Mouse (Mus musculus) liver, postnatal 0 days (tissue): Measurements from ENCODE around the gene Vmn2r2. TPM values are rescaled to one million over a fixed set of nuclear protein-coding genes. Genes with fewer than 3 reads are reported as not detected.

Source experiments
- ATAC-seq: fragments of 200-750 bp; cut with Nextera tagmentation; 2 replicates; pipeline ENCODE4 v1.8.0; 2017; ENCODE audit warnings: mild to moderate bottlenecking, moderate library complexity
- DNase-seq: peaks from one replicate; pipeline ENCODE4 v3.0.0-alpha.2; 2016
- H3K27ac ChIP-seq: fragments of 300-500 bp; sonication (generic); 2 replicates; pipeline ENCODE4 v1.5.1; 2014; ENCODE audit warnings: antibody characterized with exemption, moderate library complexity, mild to moderate bottlenecking, low read depth
- H3K27me3 ChIP-seq: fragments of 300-500 bp; sonication (generic); 2 replicates; pipeline ENCODE4 v1.6.1; 2014; ENCODE audit warnings: low read length, control low read depth, mixed read lengths; ENCODE audit not compliant: insufficient read depth
- H3K36me3 ChIP-seq: fragments of 300-500 bp; sonication (generic); replicated peaks from 2 replicates; pipeline ENCODE4 v1.6.1; 2014; ENCODE audit warnings: mild to moderate bottlenecking, control low read depth, low read length, moderate library complexity, mixed read lengths; ENCODE audit not compliant: insufficient read depth
- H3K4me1 ChIP-seq: fragments of 300-500 bp; sonication (generic); 2 replicates; pipeline ENCODE4 v1.6.1; 2014; ENCODE audit warnings: antibody characterized with exemption, mild to moderate bottlenecking, control low read depth; ENCODE audit not compliant: insufficient read depth
- H3K4me2 ChIP-seq: fragments of 300-500 bp; sonication (generic); 2 replicates; pipeline ENCODE4 v1.6.1; 2014; ENCODE audit warnings: low read depth, mild to moderate bottlenecking, low read length, moderate library complexity, mixed read lengths
- H3K4me3 ChIP-seq: fragments of 300-500 bp; sonication (generic); 2 replicates; pipeline ENCODE4 v1.5.1; 2014; ENCODE audit warnings: low read depth, low read length
- H3K9ac ChIP-seq: fragments of 300-500 bp; sonication (generic); replicated peaks from 2 replicates; pipeline ENCODE4 v1.6.1; 2014; ENCODE audit warnings: mild to moderate bottlenecking, moderate library complexity
- H3K9me3 ChIP-seq: fragments of 300-500 bp; sonication (generic); 2 replicates; pipeline ENCODE4 v1.6.1; 2016; ENCODE audit warnings: mild to moderate bottlenecking, control low read depth, low read length, mixed read lengths
- CTCF ChIP-seq: sonication (generic); IDR thresholded peaks from 2 replicates; pipeline ENCODE4 v1.5.1; 2016; ENCODE audit warnings: antibody characterized with exemption, low read depth
- EP300 ChIP-seq: IDR thresholded peaks from 2 replicates; pipeline ENCODE4 v1.6.1; 2016; ENCODE audit warnings: antibody characterized with exemption, low read depth, mild to moderate bottlenecking
- WGBS: fragments of 180-500 bp; shearing (Covaris S2); extraction: QIAGEN DNeasy Blood & Tissue Kit; methylation state at CpG from one replicate; pipeline ENCODE4 v1.1.7; 2014; ENCODE audit not compliant: insufficient replicate concordance; 5-methylcytosine and 5-hydroxymethylcytosine counted together
- polyA plus RNA-seq: library from polyadenylated mRNA; unstranded; fragments of >200 nt; fragmentation: Nextera tagmentation; extraction: Ambion mirVana; gene quantifications from 2 replicates; pipeline ENCODE4 v1.2.1, GENCODE M21; 2015

Vmn2r2 gene
- polyA plus RNA-seq = not detected in 2 replicates

DNA sequence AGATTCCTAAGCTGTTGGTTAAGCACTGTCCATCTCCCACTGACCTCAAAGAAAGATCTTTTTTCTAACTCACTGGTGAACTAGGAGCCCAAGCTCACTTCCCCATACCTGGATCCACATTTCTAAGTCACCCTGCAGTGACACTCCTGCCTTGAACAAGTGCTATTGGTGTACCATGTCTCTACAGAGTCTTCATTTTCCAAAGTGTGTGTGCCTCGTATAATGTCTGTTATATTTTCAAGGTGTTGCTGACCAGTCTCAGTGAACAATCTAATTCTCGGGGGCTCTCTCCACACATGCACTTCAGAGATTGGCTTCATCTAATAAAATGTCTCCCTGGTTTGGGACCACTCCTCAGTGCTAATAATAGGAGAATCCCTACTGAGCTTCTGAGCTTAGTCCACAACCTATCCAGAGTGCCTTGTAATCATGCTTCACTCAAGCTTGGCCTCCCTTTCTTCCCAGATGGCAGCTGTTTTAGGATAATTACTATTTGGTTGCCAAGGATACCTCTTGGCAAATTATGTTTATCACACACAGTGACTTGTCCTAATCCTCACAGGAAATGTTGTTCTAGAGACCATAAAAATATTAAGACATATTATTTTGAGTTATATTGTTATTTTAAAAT, at the start of gene Vmn2r2:
Vmn2r2 (minus strand) TSS at position 51 of the 631 bp plus-strand sequence.
- Histone ChIP-seq H3K4me3 (no peak within 1 kb of the TSS), H3K4me1 (no peaks in the 10 kb centered on the region), H3K36me3 (no peaks in the 10 kb centered on the region), H3K9me3 (no peaks in the 10 kb centered on the region), H3K4me2 (no peak within 1 kb of the TSS), H3K27me3 (no peaks in the 10 kb centered on the region), H3K9ac (no peak within 1 kb of the TSS), H3K27ac (no peak within 1 kb of the TSS)
- no peak for DNase-seq
- WGBS = 74% methylated on average over 2 of the region's 2 CpGs
- TF ChIP-seq CTCF = no peak
- TF ChIP-seq EP300 = no peak
- no peak for ATAC-seq

DNA sequence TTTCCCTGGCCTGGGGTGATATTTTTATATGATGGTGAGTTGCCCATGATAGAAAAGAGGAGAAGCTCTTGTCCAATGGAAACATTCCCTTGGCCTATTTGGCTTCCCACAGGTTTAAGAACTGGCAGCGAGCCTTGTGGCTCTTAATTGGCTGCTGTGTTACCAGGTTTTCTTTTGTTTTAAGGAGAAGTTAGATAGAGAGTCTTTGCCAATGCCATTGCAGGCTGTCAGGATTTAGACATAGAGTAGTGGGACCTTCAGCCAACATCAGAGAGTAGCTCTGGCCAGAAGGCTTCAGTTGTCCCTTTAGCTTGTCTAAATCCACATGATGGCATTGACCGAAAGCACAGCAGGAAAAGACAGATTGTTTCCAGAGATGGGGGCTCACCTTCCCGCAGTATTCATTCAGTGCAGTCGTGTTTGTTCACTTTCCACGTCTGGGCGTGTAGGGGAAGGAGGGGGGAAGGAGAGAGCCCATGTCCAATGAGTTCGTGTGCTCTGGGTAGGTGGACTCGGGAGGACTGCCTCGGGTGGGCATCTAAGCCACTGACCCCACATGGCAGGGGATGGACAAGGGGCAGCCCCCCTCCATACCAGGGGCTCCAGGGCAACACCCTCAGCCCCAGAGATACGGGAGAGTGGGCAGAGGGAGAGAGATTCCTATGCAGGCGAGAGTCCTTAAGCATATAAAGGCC, 28.2 kb downstream of the Vmn2r2 start:
- Histone ChIP-seq H3K27ac (no peak overlapping the region), H3K9me3 (no peaks in the 10 kb centered on the region), H3K36me3 (no peaks in the 10 kb centered on the region), H3K4me1 (no peaks in the 10 kb centered on the region), H3K4me2 (no peak overlapping the region), H3K9ac (no peak overlapping the region), H3K27me3 (no peaks in the 10 kb centered on the region), H3K4me3 (no peak overlapping the region)
- DNase-seq = no peak
- TF ChIP-seq EP300 = no peak
- TF ChIP-seq CTCF = no peak
- ATAC-seq = no peak
- 69% methylated on average over 11 of the region's 11 CpGs for WGBS

DNA sequence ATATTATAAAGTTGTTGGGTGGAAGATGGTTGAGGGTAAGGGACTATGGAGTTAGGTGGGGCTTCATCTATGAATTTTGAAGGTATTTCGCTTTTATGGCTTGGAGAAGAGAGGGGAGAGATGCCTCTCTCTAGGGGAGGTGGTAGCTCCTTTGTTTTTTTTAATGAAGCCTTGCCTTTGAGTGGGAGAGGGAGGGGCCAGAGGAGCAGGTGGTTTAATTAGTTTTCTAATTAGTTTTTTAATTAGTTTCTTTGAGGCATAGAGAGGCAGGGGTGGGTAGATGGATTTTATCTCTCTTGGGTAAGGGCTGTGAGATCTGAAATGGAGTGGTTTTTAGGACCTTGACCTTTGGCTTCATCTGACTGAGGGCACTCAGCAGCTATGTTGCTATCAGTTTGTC, 29.0 kb downstream of the Vmn2r2 start:
- Histone ChIP-seq H3K4me2 (no peak overlapping the region), H3K9me3 (no peaks in the 10 kb centered on the region), H3K4me3 (no peak overlapping the region), H3K27me3 (no peaks in the 10 kb centered on the region), H3K9ac (no peak overlapping the region), H3K36me3 (no peaks in the 10 kb centered on the region), H3K4me1 (no peaks in the 10 kb centered on the region), H3K27ac (no peak overlapping the region)
- no peak for ATAC-seq
- TF ChIP-seq EP300 (no peak), CTCF (no peak)
- 83% methylated on average over 1 of the region's 1 CpGs for WGBS
- no peak for DNase-seq

DNA sequence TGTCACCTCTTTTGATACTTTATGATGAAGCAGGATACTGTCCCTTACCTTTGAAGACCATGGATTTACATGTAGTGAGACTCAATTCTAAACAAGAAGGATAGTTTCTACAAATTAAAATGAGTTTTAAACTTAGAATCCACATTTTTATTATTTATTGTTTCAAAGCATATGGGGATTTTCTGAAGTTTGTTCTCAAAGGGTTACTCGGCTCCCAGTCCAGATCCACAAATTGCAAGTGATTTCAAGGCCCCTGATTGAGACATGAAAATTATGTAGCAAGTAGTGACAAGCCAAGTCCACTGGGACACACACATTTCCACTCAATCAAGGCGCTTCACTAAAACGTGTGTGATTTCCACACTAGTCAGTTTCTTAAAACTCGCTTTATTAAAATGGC, 60.5 kb downstream of the Vmn2r2 start, which contains the start of gene Vmn2r1:
Vmn2r1 (plus strand) TSS at position 301 of the 400 bp plus-strand sequence.
- WGBS = 73% methylated on average over 4 of the region's 4 CpGs
- H3K4me3 ChIP-seq = no peak within 1 kb of the TSS
- no peak for TF ChIP-seq CTCF
- TF ChIP-seq EP300 = no peak
- H3K4me2 ChIP-seq = no peak within 1 kb of the TSS
- H3K9me3 ChIP-seq = no peaks in the 10 kb centered on the region
- no peak for ATAC-seq
- no peak within 1 kb of the TSS for H3K27ac ChIP-seq
- H3K36me3 ChIP-seq = no peaks in the 10 kb centered on the region
- H3K27me3 ChIP-seq = no peaks in the 10 kb centered on the region
- no peak within 1 kb of the TSS for H3K9ac ChIP-seq
- DNase-seq = no peak
- H3K4me1 ChIP-seq = no peaks in the 10 kb centered on the region

Other genes with a start within 250 kb of the Vmn2r2 start
- gene Plch1, start 242.5 kb downstream of the Vmn2r2 start, polyA plus RNA-seq = 0.04 and 0.05 TPM in 2 replicates
- gene E130311K13Rik, start 212.5 kb downstream of the Vmn2r2 start, polyA plus RNA-seq = 3.2 TPM in 2 replicates
- 12.2 and 13.7 TPM in 2 replicates for gene Slc33a1, start 177.2 kb downstream of the Vmn2r2 start, polyA plus RNA-seq
- gene Gmps, start 165.8 kb downstream of the Vmn2r2 start, polyA plus RNA-seq = 13.4 and 14.1 TPM in 2 replicates
- gene Vmn2r1, start 60.4 kb downstream of the Vmn2r2 start, polyA plus RNA-seq = 0.01 TPM in 1 of 2 replicates, not detected in the other
- not detected in 2 replicates for gene Vmn2r3, start 147.8 kb upstream of the Vmn2r2 start, polyA plus RNA-seq